Mouse (Mus musculus) brain, adult 2 months (tissue): ENCODE measurements at regions not wholly inside any gene's neighbourhood (a gene's known extent, or its start where the extent isn't known, plus 50 kb on each side); places are given as distances from the start of the nearest gene placed in this dataset.

Source experiments
- DNase-seq: peaks from one replicate; pipeline ENCODE4 v3.0.0; 2011; ENCODE audit warnings: low read depth, low spot score

DNA sequence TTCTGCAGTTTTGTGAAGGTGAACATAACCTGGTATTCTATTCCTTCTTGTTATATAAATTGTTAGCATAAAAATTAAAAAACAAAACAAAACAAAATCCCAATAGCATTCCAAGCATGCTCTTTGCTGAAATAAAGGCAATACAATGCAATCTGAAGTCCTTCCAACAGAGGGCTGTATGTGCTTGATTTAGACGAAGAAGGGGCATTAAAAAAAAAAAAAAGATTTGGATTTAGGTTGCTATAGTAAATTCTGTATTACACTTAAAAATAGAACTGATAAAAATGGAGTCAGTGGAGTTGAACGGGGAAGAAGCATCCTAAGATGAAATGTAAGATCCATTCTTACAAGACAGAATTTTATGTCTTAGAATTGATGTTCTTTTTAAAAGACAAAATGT, 810.6 kb upstream of the Gm5150 start:
- peak; percentile 84 for DNase-seq

DNA sequence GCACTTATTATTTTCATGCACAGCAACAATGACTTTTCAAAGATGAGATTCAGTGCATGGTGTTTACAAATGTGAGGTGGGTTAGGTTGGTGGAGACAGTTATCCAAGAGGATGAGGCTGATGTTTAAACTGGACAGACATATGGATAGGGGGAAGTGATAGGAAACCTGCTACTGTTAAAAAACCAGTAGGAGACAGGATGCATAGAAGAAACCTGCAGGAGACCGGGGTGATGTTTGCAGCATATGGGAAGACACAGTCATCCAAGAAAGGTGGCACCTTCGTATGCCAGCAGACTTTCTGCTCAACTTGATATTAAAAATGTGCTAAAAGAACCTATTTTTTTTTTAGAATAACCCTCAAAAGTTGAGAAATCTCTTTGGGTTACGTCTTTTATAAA, 809.9 kb upstream of the Gm5150 start:
- peak; percentile 70 for DNase-seq

DNA sequence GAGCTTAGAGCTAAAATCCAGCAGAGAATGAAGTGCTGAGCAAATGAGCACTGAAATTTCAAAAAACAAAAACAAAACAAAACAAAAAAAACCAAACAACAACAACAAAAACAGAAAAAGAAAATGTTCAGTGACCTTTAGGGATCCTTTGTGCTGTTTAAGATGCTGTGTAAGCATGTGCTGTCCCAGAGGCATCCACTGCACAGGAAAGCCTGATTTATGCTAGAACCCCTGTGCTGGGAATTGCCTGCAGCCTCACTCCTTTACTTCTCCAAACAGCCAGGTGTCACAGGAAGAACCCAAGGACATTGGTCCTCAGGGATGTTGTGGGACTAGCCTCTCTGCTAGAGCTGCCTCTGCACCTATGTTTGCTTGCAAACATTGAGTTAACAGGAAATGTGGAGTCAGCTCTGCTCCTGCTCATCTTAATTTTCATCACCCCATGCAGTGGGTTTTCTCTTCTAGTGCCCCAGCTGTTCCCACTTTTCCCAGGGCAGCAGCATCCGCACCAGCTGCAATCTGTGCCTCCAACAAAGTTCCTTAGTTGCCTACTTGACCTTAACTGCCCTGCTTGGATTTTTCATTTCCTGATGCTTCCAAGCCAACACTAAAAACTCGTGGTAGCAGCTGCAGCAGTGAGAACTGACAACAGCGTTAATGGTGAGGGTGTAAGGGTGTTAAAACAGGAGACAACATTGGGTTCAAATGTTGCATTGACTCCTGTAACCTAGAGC, 804.8 kb upstream of the Gm5150 start:
- peak; percentile 40 for DNase-seq

GRCm38 (mm10) chr3:16803603-16804002, 797.4 kb upstream of the Gm5150 start:
- DNase-seq, result no peak
